Mouse (Mus musculus) bone marrow macrophage, adult 2 months (primary cell): ENCODE data around the gene Lrrc8b.

Experiments
- CTCF ChIP-seq: IDR thresholded peaks from 2 replicates; pipeline ENCODE4 v1.5.1; 2012; ENCODE audit warnings: low read depth, mild to moderate bottlenecking, low read length, moderate library complexity
- POLR2A ChIP-seq: IDR thresholded peaks from 2 replicates; pipeline ENCODE4 v1.6.1; 2012; ENCODE audit warnings: mild to moderate bottlenecking, low read depth, low read length, borderline replicate concordance

GRCm38 (mm10) chr5:105536172-105536571 is 120.6 kb downstream of the Lrrc8b start:
- no peak for TF ChIP-seq CTCF
- no peak for TF ChIP-seq POLR2A
